Mouse (Mus musculus) CD4-positive, CD25-positive, alpha-beta regulatory T cell (primary cell): ENCODE measurements around the gene Csf1. TPM values are rescaled to one million over a fixed set of nuclear protein-coding genes. Genes with fewer than 3 reads are reported as not detected.

Source experiments
- polyA plus RNA-seq: library from polyadenylated mRNA; unstranded; fragments of 100-300 nt; shearing (Covaris generic); gene quantifications from one replicate; pipeline ENCODE4 v1.2.1, GENCODE M21; 2017

Csf1 gene
- 15.9 TPM for polyA plus RNA-seq

DNA sequence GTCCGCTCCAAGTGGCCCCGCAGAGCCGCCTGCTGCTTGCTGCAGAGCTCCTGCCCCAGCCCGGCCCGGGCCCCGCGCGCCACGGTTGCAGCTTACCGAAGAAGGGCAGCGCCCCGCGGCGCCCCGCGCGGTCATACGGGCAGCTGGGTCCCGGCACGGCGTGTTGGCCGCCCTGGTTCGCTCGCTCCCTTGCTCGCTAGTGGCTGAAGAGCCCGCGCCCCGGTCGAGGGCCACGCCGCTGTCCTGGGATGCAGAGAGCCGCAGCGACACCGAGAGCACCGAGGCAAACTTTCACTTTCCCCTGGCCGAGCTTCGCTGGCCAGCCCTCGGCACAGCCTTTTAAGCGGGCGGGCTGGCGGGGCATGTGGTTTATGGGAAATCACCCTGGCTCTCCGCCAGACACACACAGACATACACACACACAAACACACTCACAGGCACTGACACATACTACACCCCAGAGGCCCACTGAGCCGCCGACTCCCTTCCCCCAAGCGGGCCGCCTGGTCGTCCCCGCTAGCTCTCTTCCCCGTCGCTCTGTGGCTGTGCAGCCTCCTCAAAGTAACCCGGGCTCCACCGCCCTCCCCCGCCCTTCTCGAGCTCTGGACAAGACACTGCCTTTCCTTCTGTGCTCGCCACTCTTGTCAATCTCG lies at the start of gene Csf1:
Gene Csf1, minus strand, starts transcription at position 541 of the 653 bp plus-strand sequence.

DNA sequence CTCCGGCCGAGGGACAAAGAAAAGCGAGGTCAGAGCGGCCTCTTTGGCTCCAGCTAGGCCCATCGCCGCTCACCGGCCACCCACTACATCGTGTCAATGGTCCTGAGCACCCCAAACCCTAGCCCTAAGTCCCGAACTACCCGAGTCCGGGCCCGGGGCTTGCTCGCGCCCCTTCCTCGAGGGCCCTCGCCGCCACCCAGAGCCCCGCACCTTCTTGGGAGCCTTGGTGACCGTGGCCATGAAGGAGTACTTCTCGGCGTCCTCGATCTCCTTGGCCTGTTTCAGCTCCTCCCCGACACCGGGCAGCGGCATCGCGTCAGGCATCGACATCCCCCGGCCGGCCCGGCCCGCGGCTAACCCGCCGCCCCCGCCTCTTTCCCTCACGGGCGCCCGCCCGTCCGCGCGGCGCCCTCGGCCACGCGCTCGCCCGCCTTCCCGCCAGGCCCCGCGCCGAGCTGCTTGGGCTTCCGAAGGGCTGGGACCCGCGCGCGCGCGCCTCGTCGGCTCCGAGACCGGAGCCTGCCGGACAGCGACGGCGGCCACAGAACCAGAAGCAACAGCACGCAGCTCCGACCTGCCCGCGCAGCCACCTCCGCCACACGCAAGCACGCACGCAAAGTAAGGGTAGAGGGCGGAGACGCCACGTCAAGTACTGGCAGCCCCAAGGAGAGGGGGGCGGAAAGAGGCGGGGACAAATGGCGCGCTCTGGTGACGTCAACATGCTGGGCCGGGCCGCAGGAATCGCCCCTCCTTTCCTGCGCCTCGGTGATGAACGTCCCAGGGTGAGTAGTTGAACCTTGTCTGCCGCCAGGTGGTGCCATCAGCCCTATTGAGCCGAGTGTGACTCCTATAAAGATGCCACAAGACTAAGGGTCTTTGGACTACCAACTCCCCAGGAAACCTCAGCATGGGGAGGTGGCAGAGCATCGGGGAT lies 64.1 kb downstream of the Csf1 start, which contains the start of gene Ahcyl1:
Gene Ahcyl1, minus strand, starts transcription at position 613 of the 934 bp plus-strand sequence.

Other genes starting within 250 kb of the Csf1 start
- gene Slc6a17, start 242.5 kb downstream of the Csf1 start, polyA plus RNA-seq, result not detected
- not detected for gene Ubl4b, start 205.4 kb downstream of the Csf1 start, polyA plus RNA-seq
- not detected for gene Alx3, start 165.4 kb downstream of the Csf1 start, polyA plus RNA-seq
- not detected for gene Gm10961, start 129.1 kb downstream of the Csf1 start, polyA plus RNA-seq
- gene Strip1, start 128.8 kb downstream of the Csf1 start, polyA plus RNA-seq, result 72.2 TPM
- 119 TPM for gene Ahcyl1, start 63.9 kb downstream of the Csf1 start, polyA plus RNA-seq
- not detected for gene Eps8l3, start 116.8 kb upstream of the Csf1 start, polyA plus RNA-seq
- gene Gstm5, start 135.4 kb upstream of the Csf1 start, polyA plus RNA-seq, result not detected
- 0.93 TPM for gene Gstm7, start 171.3 kb upstream of the Csf1 start, polyA plus RNA-seq
- gene Gstm6, start 183.3 kb upstream of the Csf1 start, polyA plus RNA-seq, result not detected
- not detected for gene Gstm3, start 208.8 kb upstream of the Csf1 start, polyA plus RNA-seq
- not detected for gene Gstm2, start 226.0 kb upstream of the Csf1 start, polyA plus RNA-seq